Mouse (Mus musculus) heart, postnatal 10 days (tissue): ENCODE data around the gene Cd300lg. TPM values are rescaled to one million over a fixed set of nuclear protein-coding genes. Genes with fewer than 3 reads are reported as not detected.

Experiments used
- DNase-seq, 2 experiments: peaks; one replicate each; pipeline ENCODE4 v3.0.0; 2021
- intact Hi-C: fragments of 180-260 bp; cut with DNase I; formaldehyde crosslinking; loops from one replicate; pipeline ENCODE4 v1.15.1; 2025
- total RNA-seq, 2 experiments: library from RNA; stranded (reverse); gene quantifications; 2 replicates each; pipeline ENCODE4 v1.2.3; 2021

Cd300lg gene
- total RNA-seq, 2 experiments from 2014 or later, result 64.4 to 75.9 TPM

- DNase-seq, result peak; percentile 58 to 78
- intact Hi-C loops, result loop anchor here (2.0 kb wide), 1 partner anchor 28 kb away; no protein-coding TSS in a partner anchor
These were observed 47.9 kb downstream of the Cd300lg start for GRCm38 (mm10) chr11:102089088-102089808.

- no peak for DNase-seq
- intact Hi-C loops, result loop anchor here (2.0 kb wide), 1 partner anchor 33 kb away; no protein-coding TSS in a partner anchor
These were observed 54.4 kb downstream of the Cd300lg start for GRCm38 (mm10) chr11:102095676-102096075.

- intact Hi-C loops, result loop anchor here (2.0 kb wide), 1 partner anchor 34 kb away; no protein-coding TSS in a partner anchor
- no peak for DNase-seq
These were observed 55.1 kb downstream of the Cd300lg start for GRCm38 (mm10) chr11:102096446-102096845.

GRCm38 (mm10) chr11:102096887-102097391, 55.6 kb downstream of the Cd300lg start:
- peak; percentile 64 to 71 for DNase-seq
- intact Hi-C loops, result loop anchor here (2.0 kb wide), 1 partner anchor 34 kb away; no protein-coding TSS in a partner anchor

GRCm38 (mm10) chr11:102101219-102101618, 59.9 kb downstream of the Cd300lg start, which contains the start of gene Ppy:
TSS of gene Ppy (minus strand) at chr11:102101319.
- no peak for DNase-seq
- intact Hi-C loops, result no loop called here

- intact Hi-C loops, result loop anchor here (1.0 kb wide), 3 partner anchors 38 to 165 kb away; no protein-coding TSS in a partner anchor
- DNase-seq, result peak; percentile 57 to 80
These were observed 61.4 kb downstream of the Cd300lg start for GRCm38 (mm10) chr11:102102485-102103258.

Other genes starting within 250 kb of the Cd300lg start
- gene Meox1, start 147.1 kb upstream of the Cd300lg start, total RNA-seq, result 10 to 100 TPM; 23.7 to 27.5 TPM
- gene Sost, start 74.5 kb upstream of the Cd300lg start, total RNA-seq, result 1 to 10 TPM; 1.5 to 2.2 TPM
- not detected for gene Cfap97d1, start 57.2 kb upstream of the Cd300lg start, total RNA-seq
- 100 to 1,000 TPM; 145 to 170 TPM for gene Dusp3, start 54.5 kb upstream of the Cd300lg start, total RNA-seq
- 1 to 10 TPM; 5.5 to 7.4 TPM for gene Mpp3, start 13.0 kb upstream of the Cd300lg start, total RNA-seq
- 1 to 10 TPM; 4.0 to 4.1 TPM for gene Mpp2, start 47.0 kb downstream of the Cd300lg start, total RNA-seq
- not detected for gene Ppy, start 59.8 kb downstream of the Cd300lg start, total RNA-seq
- gene Pyy, start 66.3 kb downstream of the Cd300lg start, total RNA-seq, result not detected
- under 1 TPM in 1 of 2 experiments, not detected in 1; 0.12 TPM for gene Nags, start 104.0 kb downstream of the Cd300lg start, total RNA-seq
- gene Tmem101, start 114.9 kb downstream of the Cd300lg start, total RNA-seq, result 10 to 100 TPM; 13.7 to 14.7 TPM
- gene Lsm12, start 143.8 kb downstream of the Cd300lg start, total RNA-seq, result 10 to 100 TPM; 58.5 to 61.4 TPM
- gene G6pc3, start 148.1 kb downstream of the Cd300lg start, total RNA-seq, result 10 to 100 TPM; 37.9 to 38.1 TPM
- gene Hdac5, start 188.7 kb downstream of the Cd300lg start, total RNA-seq, result 100 to 1,000 TPM; 106 to 139 TPM
- 1 to 10 TPM; 1.7 to 1.8 TPM for gene BC030867, start 207.4 kb downstream of the Cd300lg start, total RNA-seq
- gene Asb16, start 227.2 kb downstream of the Cd300lg start, total RNA-seq, result under 1 TPM; 0.52 to 0.69 TPM
- 10 to 100 TPM; 29.0 to 31.1 TPM for gene Tmub2, start 243.4 kb downstream of the Cd300lg start, total RNA-seq